Mouse (Mus musculus) bone marrow, adult 2 months (tissue): ENCODE data around the gene Cirbp. TPM values are rescaled to one million over a fixed set of nuclear protein-coding genes. Genes with fewer than 3 reads are reported as not detected.

Experiments
- H3K27ac ChIP-seq: fragments of 200-500 bp; 2 replicates; pipeline ENCODE4 v1.5.1; 2012; ENCODE audit warnings: low read depth, mild to moderate bottlenecking, control low read depth, inconsistent platforms, low read length; ENCODE audit not compliant: control insufficient read depth, poor library complexity, insufficient read depth
- H3K4me1 ChIP-seq: fragments of 200-500 bp; 2 replicates; pipeline ENCODE4 v1.6.1; 2011; ENCODE audit warnings: low read length; ENCODE audit not compliant: control insufficient read depth, insufficient read depth
- H3K4me3 ChIP-seq: fragments of 200-500 bp; replicated peaks from 2 replicates; pipeline ENCODE3; 2011; ENCODE audit warnings: mild to moderate bottlenecking, low read depth, low read length, control low read depth; ENCODE audit not compliant: control insufficient read depth
- CTCF ChIP-seq: fragments of 200-500 bp; IDR thresholded peaks from 2 replicates; pipeline ENCODE4 v1.5.1; 2011; ENCODE audit warnings: low read length, control low read depth; ENCODE audit not compliant: control insufficient read depth, insufficient read depth
- POLR2A ChIP-seq: fragments of 200-500 bp; IDR thresholded peaks from 2 replicates; pipeline ENCODE4 v1.6.1; 2011; ENCODE audit warnings: low read depth, mild to moderate bottlenecking, control low read depth, low read length, borderline replicate concordance; ENCODE audit not compliant: control insufficient read depth
- WGBS: fragments of 180-500 bp; shearing (Covaris S2); methylation state at CpG from one replicate; pipeline ENCODE4 v1.1.7; 2018; 5-methylcytosine and 5-hydroxymethylcytosine counted together
- polyA plus RNA-seq: library from polyadenylated mRNA; stranded (reverse); fragments of >200 nt; gene quantifications from 2 replicates; pipeline ENCODE4 v1.2.4, GENCODE M21; 2011; ENCODE audit warnings: low replicate concordance; ENCODE audit not compliant: missing spikeins, insufficient read depth, insufficient read length

The Cirbp gene
- polyA plus RNA-seq, 1 experiment: 277 TPM

GRCm38 (mm10) chr10:80173955-80174640, 8.3 kb downstream of the Cirbp start:
- no peak overlapping the region for H3K27ac ChIP-seq
- WGBS: 81% methylated on average over 10 of the region's 10 CpGs
- no peak for TF ChIP-seq POLR2A
- TF ChIP-seq CTCF: no peak
- no peaks in the 10 kb centered on the region for H3K4me1 ChIP-seq
- no peak overlapping the region for H3K4me3 ChIP-seq

GRCm38 (mm10) chr10:80174705-80175104, 8.9 kb downstream of the Cirbp start:
- Histone ChIP-seq H3K27ac (no peak overlapping the region), H3K4me1 (no peaks in the 10 kb centered on the region)
- 49% methylated on average over 2 of the region's 2 CpGs for WGBS

GRCm38 (mm10) chr10:80175536-80176269, 9.9 kb downstream of the Cirbp start:
- TF ChIP-seq POLR2A: no peak
- peak; percentile 52 for TF ChIP-seq CTCF
- WGBS: 31% methylated on average over 4 of the region's 4 CpGs
- H3K4me1 ChIP-seq: no peaks in the 10 kb centered on the region

More at GRCm38 (mm10) chr10:80174705-80175104, 8.9 kb downstream of the Cirbp start:
- TF ChIP-seq POLR2A: no peak
- TF ChIP-seq CTCF: peak; percentile 73
- no peak overlapping the region for H3K4me3 ChIP-seq

GRCm38 (mm10) chr10:80176270-80176834, 10.6 kb downstream of the Cirbp start:
- no peaks in the 10 kb centered on the region for H3K4me1 ChIP-seq
- TF ChIP-seq CTCF: no peak
- no peak for TF ChIP-seq POLR2A
- WGBS: 82% methylated on average over 5 of the region's 5 CpGs

More at GRCm38 (mm10) chr10:80175536-80176269, 9.9 kb downstream of the Cirbp start:
- Histone ChIP-seq H3K27ac (no peak overlapping the region), H3K4me3 (no peak overlapping the region)

GRCm38 (mm10) chr10:80177441-80178279, 11.9 kb downstream of the Cirbp start:
- Histone ChIP-seq H3K4me3 (no peak overlapping the region), H3K4me1 (no peaks in the 10 kb centered on the region), H3K27ac (no peak overlapping the region)
- TF ChIP-seq POLR2A (no peak), CTCF (no peak)
- 82% methylated on average over 7 of the region's 7 CpGs for WGBS

More at GRCm38 (mm10) chr10:80176270-80176834, 10.6 kb downstream of the Cirbp start:
- Histone ChIP-seq H3K27ac (no peak overlapping the region), H3K4me3 (no peak overlapping the region)

- H3K27ac ChIP-seq: no peak within 1 kb of the TSS
- H3K4me3 ChIP-seq: no peak within 1 kb of the TSS
- H3K4me1 ChIP-seq: no peaks in the 10 kb centered on the region
- 8% methylated on average over 106 of the region's 106 CpGs for WGBS
- TF ChIP-seq POLR2A (no peak), CTCF (no peak)
Observed at GRCm38 (mm10) chr10:80179068-80180051, 13.6 kb downstream of the Cirbp start, which contains the start of gene Efna2. Gene Efna2 (plus strand): TSS chr10:80179482.

- TF ChIP-seq CTCF (no peak), POLR2A (no peak)
- WGBS: 58% methylated on average over 6 of the region's 6 CpGs
- no peaks in the 10 kb centered on the region for H3K4me1 ChIP-seq
- no peak overlapping the region for H3K4me3 ChIP-seq
- H3K27ac ChIP-seq: no peak overlapping the region
Observed at GRCm38 (mm10) chr10:80180288-80180687, 14.5 kb downstream of the Cirbp start.
